15 mouse cellular contexts compared by ENCODE assay signal in the genomic region with DNA sequence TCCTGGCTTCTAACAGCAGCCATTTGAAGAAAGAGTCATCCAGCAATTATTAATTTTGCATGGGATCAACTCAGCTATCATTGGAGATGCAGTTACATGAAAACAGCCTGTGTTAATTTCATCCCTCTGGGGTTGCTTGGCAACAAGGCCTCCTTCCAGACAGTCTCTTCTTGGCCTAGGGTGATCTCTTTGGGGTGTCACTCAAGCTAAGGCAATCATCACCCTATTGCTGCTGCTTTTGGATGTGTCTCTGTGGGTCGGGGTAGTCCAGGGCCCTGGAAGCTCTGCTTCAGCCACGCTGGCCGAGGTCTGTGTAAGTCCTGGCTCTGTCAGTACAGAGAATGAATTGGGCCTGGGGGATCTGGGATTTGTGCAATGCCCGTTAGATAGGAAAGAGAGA. TPM values are rescaled to one million over a fixed set of nuclear protein-coding genes. Genes with fewer than 3 reads are reported as not detected.
DNase-seq lines count a peak whose midpoint lies in the region; ATAC-seq and TF ChIP-seq lines count a peak whose summit lies in the region.
"Had no signal": no experiment of that assay in that cellular context is flagged by ENCODE, and none has a peak within 500 bp of the region (broad histone marks: within the 10 kb centered on the region; RNA-seq: fewer than 3 reads in every experiment).

No protein-coding gene starts in this region.

- no peaks in the 10 kb centered on the region; the same call in 1 of the 2 replicates for H3K4me1 ChIP-seq in hindbrain, postnatal 0 days (ENCODE audit: insufficient read depth, low read length)

- TF ChIP-seq CTCF in hindbrain, postnatal 0 days (IDR thresholded peaks at IDR 0.05; ENCODE audit: low read depth): no peak

- ATAC-seq in frontal cortex, adult (ENCODE audit: low TSS enrichment): peak; percentile 22; the same call in 1 of the 2 replicates
- ATAC-seq in hindbrain, postnatal 0 days: peak; percentile 76
- ATAC-seq: intestine, embryonic 15.5 days had no signal

- no peak overlapping the region for H3K4me2 ChIP-seq in hindbrain, postnatal 0 days (ENCODE audit: low read depth, low read length)
- H3K4me2 ChIP-seq: intestine, embryonic 15.5 days had no signal

- H3K27ac ChIP-seq in hindbrain, postnatal 0 days: no peak overlapping the region
- H3K27ac ChIP-seq: heart, adult 2 months; intestine, embryonic 15.5 days had no signal

- no peak for DNase-seq in frontal cortex, postnatal 14 days (ENCODE audit: low spot score in 2 of 2)
- peak; percentile 36 for DNase-seq in retina, postnatal 1 day
- DNase-seq in retina, embryonic 14.5 days (ENCODE audit: low spot score): no peak
- peak; percentile 42 for DNase-seq in hindbrain, postnatal 0 days (ENCODE audit: low spot score)
- no peak for DNase-seq in thymus, postnatal 10 days (ENCODE audit: low spot score in 2 of 2)
- DNase-seq in thymus, postnatal 25 days: no peak
- DNase-seq in kidney, adult 11 months: no peak
- DNase-seq: cerebellum, adult 18-20 months; heart, adult 2 months; kidney, postnatal 10 days; lung, adult 2 months; lung, postnatal 4 days; right cerebral cortex, postnatal 14 days had no signal

- H3K27me3 ChIP-seq in hindbrain, postnatal 0 days (ENCODE audit: insufficient read depth, low read length): no peaks in the 10 kb centered on the region
- H3K27me3 ChIP-seq: intestine, embryonic 15.5 days had no signal

- WGBS in hindbrain, postnatal 0 days: 53% methylated on average over 4 of the region's 4 CpGs

- no peak overlapping the region for H3K4me3 ChIP-seq in hindbrain, postnatal 0 days (ENCODE audit: low read length)
- H3K4me3 ChIP-seq: heart, adult 2 months; intestine, embryonic 15.5 days had no signal

- H3K9ac ChIP-seq in hindbrain, postnatal 0 days (replicated peaks; ENCODE audit: low read length): no peak overlapping the region
- H3K9ac ChIP-seq: intestine, embryonic 15.5 days had no signal

- H3K9me3 ChIP-seq in hindbrain, postnatal 0 days (ENCODE audit: low read length): no peaks in the 10 kb centered on the region
- H3K9me3 ChIP-seq: intestine, embryonic 15.5 days had no signal

- no peaks in the 10 kb centered on the region for H3K36me3 ChIP-seq in hindbrain, postnatal 0 days (ENCODE audit: insufficient read depth, low read length)
- H3K36me3 ChIP-seq: intestine, embryonic 15.5 days had no signal

RNA-seq across cellular contexts. Expression of a gene that starts 14.5 kb away (rescaled TPM):
- total RNA-seq in hindbrain, postnatal 0 days (2014; rRNA removed): 4.8 and 9.2 TPM in 2 replicates
- 2.9 and 4.5 TPM in 2 replicates for polyA plus RNA-seq in hindbrain, postnatal 0 days (2015; fragmentation: Nextera tagmentation; extraction: Ambion mirVana)

Comparison
In these comparisons a context has a peak if more than half of its experiments do, and no peak if none do; other contexts are left out.
1. DNase-seq: peak in retina, postnatal 1 day (single experiment) and hindbrain, postnatal 0 days (single experiment); none in frontal cortex, postnatal 14 days (0 of 2), retina, embryonic 14.5 days (single experiment), thymus, postnatal 10 days (0 of 2), thymus, postnatal 25 days (single experiment) and kidney, adult 11 months (single experiment).